Mouse (Mus musculus): ENCODE data around the gene Maml2.

Maml2 gene

GRCm38 (mm10) chr9:13309807-13310206 lies 12.1 kb downstream of the Maml2 start:
- no peak for DNase-seq (ENCODE audit: extremely low spot score, low read depth, low spot score)

DNA sequence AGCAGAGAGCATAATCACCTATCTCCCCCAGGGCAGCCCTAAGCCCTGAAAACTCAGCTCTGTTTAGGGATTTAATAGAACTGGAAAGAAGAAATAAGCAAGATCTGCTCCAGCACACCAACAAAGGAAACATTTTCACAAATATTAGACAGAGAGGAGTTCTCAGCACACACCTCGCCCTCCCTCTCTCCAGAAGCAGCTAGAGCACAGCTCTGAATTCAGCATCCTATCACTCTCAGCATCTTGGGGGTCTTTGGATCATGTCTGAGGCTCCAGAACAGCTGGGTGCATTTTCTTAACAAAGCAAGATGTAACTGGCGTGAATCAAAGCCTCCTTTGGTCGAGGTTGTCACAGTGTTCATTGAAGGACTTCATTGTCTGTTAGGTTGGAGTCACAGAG lies 12.5 kb downstream of the Maml2 start:
- DNase-seq (ENCODE audit: extremely low spot score, low read depth, low spot score) = no peak

- DNase-seq (ENCODE audit: extremely low spot score, low read depth, low spot score) = no peak
Observed at GRCm38 (mm10) chr9:13311094-13311493, 13.3 kb downstream of the Maml2 start.

DNA sequence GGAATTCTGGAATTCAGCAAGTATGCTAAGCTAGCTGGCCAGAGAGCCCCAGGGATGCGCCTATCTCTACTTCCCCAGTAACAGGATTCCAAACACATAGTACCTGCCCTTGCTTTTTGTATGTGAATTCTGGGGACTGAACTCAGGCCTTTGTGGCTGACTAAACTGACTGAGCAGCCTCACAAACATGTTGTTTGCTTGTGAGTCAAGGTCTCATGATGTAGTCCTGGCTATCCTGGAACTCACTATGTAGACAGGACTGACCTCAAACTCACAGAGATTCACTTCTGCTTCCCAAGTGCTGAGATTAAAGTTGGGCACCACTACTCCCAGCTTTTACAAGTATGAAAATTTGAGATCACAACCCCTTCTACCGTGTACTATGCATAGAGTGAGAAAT lies 16.2 kb downstream of the Maml2 start:
- DNase-seq (ENCODE audit: extremely low spot score, low read depth, low spot score) = no peak

DNA sequence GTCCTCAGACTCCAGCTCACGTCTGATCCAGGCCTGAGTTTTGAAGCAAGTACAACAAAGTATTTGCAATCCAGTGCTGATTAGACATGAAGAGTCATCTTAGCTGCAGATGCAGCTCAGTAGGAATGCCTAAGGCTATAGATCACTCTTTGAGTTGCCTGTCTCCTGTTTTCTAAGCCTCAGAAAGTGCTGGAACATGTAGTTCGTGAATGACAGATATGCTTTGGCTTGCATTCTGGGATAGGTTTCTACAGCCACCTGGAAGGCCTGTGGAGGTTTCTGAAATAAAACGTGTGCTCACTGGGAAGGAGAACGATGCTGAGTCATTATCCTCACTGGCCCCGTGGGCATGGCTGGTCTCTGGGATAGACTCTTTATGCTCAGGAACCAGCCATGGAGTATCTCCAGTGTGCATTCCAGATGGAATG lies 16.8 kb downstream of the Maml2 start:
- DNase-seq (ENCODE audit: extremely low spot score, low read depth, low spot score) = no peak

DNA sequence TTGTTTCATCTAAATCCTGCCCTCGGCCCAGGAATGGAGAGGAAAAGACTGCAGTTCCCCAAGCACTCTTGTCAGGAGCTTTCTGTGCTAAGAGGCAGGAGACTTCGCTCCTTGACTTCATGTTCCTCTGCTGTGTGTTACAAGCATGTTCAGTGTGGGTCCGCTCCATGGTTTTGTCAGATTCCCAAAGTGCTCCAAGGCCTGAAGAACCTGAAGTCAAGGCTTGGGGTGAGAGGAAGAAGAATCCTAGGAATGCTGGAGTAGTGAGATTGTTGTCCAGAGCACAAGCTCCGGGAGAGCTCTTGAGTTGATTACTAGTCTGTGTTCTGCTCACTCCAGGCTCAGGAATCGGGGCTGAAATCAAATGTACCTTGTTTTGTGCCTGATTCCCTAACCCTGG lies 17.6 kb downstream of the Maml2 start:
- no peak for DNase-seq (ENCODE audit: extremely low spot score, low read depth, low spot score)

GRCm38 (mm10) chr9:13319566-13319965 lies 21.8 kb downstream of the Maml2 start:
- DNase-seq (ENCODE audit: extremely low spot score, low read depth, low spot score) = no peak

- no peak for DNase-seq (ENCODE audit: extremely low spot score, low read depth, low spot score)
Observed at GRCm38 (mm10) chr9:13320800-13321364, 23.1 kb downstream of the Maml2 start.

- no peak for DNase-seq (ENCODE audit: extremely low spot score, low read depth, low spot score)
Observed at GRCm38 (mm10) chr9:13323074-13323473, 25.3 kb downstream of the Maml2 start.

DNA sequence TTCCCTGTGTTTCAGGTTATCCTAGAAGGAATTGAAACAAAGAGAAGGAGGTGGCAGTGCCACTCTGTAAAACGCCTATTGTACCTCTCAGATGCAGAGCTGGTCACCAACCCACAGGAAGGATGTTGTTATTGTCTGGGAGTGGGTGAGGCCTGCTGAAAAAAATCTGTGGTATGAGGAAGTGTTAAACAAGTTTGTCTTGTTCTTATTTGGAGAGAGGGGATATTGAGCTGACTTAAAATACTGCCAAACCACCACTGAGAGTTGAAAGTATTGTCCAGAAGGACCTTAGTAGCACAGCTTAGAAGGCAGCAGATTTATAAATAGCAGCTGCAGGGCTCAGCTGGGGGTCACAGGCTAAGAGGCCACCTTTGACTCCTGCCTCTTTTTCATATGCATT lies 25.9 kb downstream of the Maml2 start:
- DNase-seq (ENCODE audit: extremely low spot score, low read depth, low spot score) = no peak

DNA sequence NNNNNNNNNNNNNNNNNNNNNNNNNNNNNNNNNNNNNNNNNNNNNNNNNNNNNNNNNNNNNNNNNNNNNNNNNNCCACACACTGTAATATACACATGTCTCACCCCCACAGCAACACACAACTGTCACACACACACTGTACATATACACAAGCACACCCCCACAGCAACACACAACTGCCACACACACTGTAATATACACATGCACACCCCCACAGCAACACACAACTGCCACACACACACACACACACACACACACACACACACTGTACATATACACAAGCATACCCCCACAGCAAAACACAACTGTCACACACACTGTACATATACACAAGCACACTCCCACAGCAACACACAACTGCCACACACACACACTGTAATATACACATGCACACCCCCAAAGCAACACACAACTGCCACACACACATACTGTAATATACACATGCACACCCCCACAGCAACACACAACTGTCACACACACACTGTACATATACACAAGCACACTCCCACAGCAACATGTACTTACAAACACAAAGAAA lies 116.5 kb downstream of the Maml2 start:
- DNase-seq (ENCODE audit: extremely low spot score, low read depth, low spot score) = no peak

GRCm38 (mm10) chr9:13425031-13425940 lies 127.5 kb downstream of the Maml2 start:
- DNase-seq (ENCODE audit: extremely low spot score, low read depth, low spot score) = no peak

DNA sequence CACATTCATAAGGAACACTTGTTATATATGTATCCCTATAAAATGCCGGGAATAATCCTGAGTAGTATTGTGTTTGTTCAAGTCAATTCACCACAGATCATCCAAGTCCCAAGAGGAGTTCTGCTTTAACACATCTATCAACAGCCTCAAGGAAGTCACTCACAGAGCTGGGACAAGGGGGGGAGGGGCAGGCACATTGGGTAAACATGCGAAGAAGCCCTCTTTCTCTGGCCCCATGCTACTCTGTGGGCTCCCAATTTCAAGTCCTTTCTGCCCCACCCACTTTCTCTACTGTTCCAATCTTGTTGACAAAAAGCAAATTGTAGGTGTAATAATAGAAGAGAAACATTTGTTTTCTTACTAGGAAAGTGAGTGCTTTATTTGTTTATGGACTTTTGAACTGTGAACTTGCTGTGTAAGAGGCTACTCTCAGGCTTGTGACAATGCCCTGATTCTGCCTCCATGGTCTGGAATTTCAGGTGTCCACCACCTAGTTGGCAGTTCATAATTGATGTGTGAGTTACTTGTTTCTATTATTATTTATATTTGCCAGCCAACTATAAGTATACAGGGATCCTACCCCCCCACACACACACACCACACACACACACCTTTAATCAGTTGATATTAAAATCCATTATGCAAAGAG lies 131.8 kb downstream of the Maml2 start:
- no peak for DNase-seq (ENCODE audit: extremely low spot score, low read depth, low spot score)

GRCm38 (mm10) chr9:13430302-13430701 lies 132.5 kb downstream of the Maml2 start:
- no peak for DNase-seq (ENCODE audit: extremely low spot score, low read depth, low spot score)

- DNase-seq (ENCODE audit: extremely low spot score, low read depth, low spot score) = no peak
Observed at GRCm38 (mm10) chr9:13430744-13431143, 133.0 kb downstream of the Maml2 start.

- no peak for DNase-seq (ENCODE audit: extremely low spot score, low read depth, low spot score)
Observed at GRCm38 (mm10) chr9:13431646-13432045, 133.9 kb downstream of the Maml2 start.

GRCm38 (mm10) chr9:13433501-13434090 lies 135.8 kb downstream of the Maml2 start:
- DNase-seq (ENCODE audit: extremely low spot score, low read depth, low spot score) = no peak

GRCm38 (mm10) chr9:13440911-13441310 lies 143.2 kb downstream of the Maml2 start:
- DNase-seq (ENCODE audit: extremely low spot score, low read depth, low spot score) = no peak

GRCm38 (mm10) chr9:13442012-13442735 lies 144.4 kb downstream of the Maml2 start:
- DNase-seq (ENCODE audit: extremely low spot score, low read depth, low spot score) = no peak

DNA sequence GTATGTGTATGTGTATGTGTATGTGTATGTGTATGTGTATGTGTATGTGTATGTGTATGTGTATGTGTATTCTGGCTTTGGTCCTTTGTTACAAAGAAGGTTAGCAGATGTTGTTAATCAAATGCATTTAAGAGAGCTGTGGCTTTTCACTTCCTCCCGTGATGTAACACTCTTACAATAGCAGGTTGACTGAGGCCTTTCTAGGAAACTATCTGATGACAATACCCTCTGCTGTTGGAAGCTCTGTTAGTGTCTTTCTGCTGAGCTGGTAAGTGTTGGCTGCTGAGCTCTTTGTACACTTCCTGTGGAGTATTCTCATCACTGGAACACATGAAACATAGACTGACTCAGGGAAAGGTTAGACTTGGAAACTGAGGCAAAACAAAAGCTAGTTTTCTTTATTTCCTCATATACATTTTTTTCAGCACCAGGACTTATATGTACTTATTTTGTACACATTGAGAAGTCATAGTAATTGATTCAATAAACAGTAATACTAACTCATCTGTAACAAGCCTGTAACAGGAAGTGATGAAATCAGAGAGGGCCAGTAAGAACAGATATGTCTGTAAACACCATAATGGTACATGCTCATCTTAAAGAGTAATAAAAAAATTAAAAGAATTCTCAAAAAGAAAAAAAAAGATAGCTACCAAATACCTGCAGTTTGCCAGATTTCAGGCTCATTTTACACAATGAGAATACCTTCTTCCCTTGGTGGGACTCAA lies 145.9 kb downstream of the Maml2 start:
- DNase-seq (ENCODE audit: extremely low spot score, low read depth, low spot score) = no peak

All from hindlimb bud, embryonic 11.5 days (tissue).